Mouse (Mus musculus) megakaryocyte, embryonic 14.5 days (primary cell): Measurements from ENCODE around the gene Acp1.

Experiments used
- FLI1 ChIP-seq: IDR thresholded peaks from 2 replicates; pipeline ENCODE4 v1.6.1; 2012; ENCODE audit warnings: low read length, inconsistent platforms, mixed read lengths
- GATA1 ChIP-seq: IDR thresholded peaks from 3 replicates; pipeline ENCODE4 v1.6.1; 2012; ENCODE audit warnings: mixed read lengths, low read length, inconsistent platforms, borderline replicate concordance

GRCm38 (mm10) chr12:30855442-30856159, 55.8 kb downstream of the Acp1 start:
- TF ChIP-seq GATA1 = no peak
- no peak for TF ChIP-seq FLI1
